ENCODE assay signal across 16 mouse cellular contexts in genomic region chrX:128352342-128352741, GRCm38 (mm10).
"Had no signal": no experiment of that assay in that cellular context is flagged by ENCODE, and none has a peak within 500 bp of the region (broad histone marks: within the 10 kb centered on the region; RNA-seq: fewer than 3 reads in every experiment).

No protein-coding gene starts in this region.

- H3K4me3 ChIP-seq: neural tube, embryonic 13.5 days; neural tube, embryonic 15.5 days; stomach, embryonic 15.5 days had no signal

- H3K9me3 ChIP-seq: neural tube, embryonic 13.5 days; neural tube, embryonic 15.5 days; stomach, embryonic 15.5 days had no signal

- H3K27ac ChIP-seq: neural tube, embryonic 13.5 days; neural tube, embryonic 15.5 days; stomach, embryonic 15.5 days; stomach, postnatal 0 days had no signal

- DNase-seq: retina, postnatal 1 day; right cerebral cortex, adult 18-20 months; right cerebral cortex, postnatal 14 days; right cerebral cortex, postnatal 25 days; right cerebral cortex, postnatal 4 days; spleen, adult 18-20 months; thymus, adult 18-20 months; thymus, adult 2 months; thymus, postnatal 14 days; thymus, postnatal 25 days; thymus, postnatal 36 days; thymus, postnatal 4 days had no signal

- H3K36me3 ChIP-seq: neural tube, embryonic 13.5 days; neural tube, embryonic 15.5 days; stomach, embryonic 15.5 days had no signal

- H3K9ac ChIP-seq: neural tube, embryonic 13.5 days; neural tube, embryonic 15.5 days; stomach, embryonic 15.5 days had no signal

- H3K27me3 ChIP-seq: neural tube, embryonic 13.5 days; neural tube, embryonic 15.5 days; stomach, embryonic 15.5 days had no signal

- H3K4me1 ChIP-seq: neural tube, embryonic 13.5 days; neural tube, embryonic 15.5 days; stomach, embryonic 15.5 days had no signal
